Mouse (Mus musculus): ENCODE results near the gene Prss57. TPM values are rescaled to one million over a fixed set of nuclear protein-coding genes. Genes with fewer than 3 reads are reported as not detected.
A peak's percentile ranks its signal among the peaks of the same experiment; 100 is the strongest.

The Prss57 gene
- polyA plus RNA-seq, 1 experiment = 2.1 TPM

- Histone ChIP-seq H3K4me3 (ENCODE audit: insufficient read depth, low read length) (no peak overlapping the region), H3K4me1 (ENCODE audit: control insufficient read depth, insufficient read depth, low read length) (no peaks in the 10 kb centered on the region), H3K27ac (ENCODE audit: insufficient read depth, low read length) (no peak overlapping the region)
- TF ChIP-seq POLR2A (IDR thresholded peaks at IDR 0.05; ENCODE audit: extremely low read depth, insufficient read depth, low read length) (no peak), CTCF (IDR thresholded peaks at IDR 0.05; ENCODE audit: extremely low read depth, insufficient read depth, low read length) (no peak)
Measured at GRCm38 (mm10) chr10:79822372-79822771, 31.6 kb upstream of the Prss57 start.

GRCm38 (mm10) chr10:79821731-79822130, 31.0 kb upstream of the Prss57 start:
- Histone ChIP-seq H3K4me1 (ENCODE audit: control insufficient read depth, insufficient read depth, low read length) (no peaks in the 10 kb centered on the region), H3K4me3 (ENCODE audit: insufficient read depth, low read length) (no peak overlapping the region), H3K27ac (ENCODE audit: insufficient read depth, low read length) (no peak overlapping the region)
- TF ChIP-seq CTCF (IDR thresholded peaks at IDR 0.05; ENCODE audit: extremely low read depth, insufficient read depth, low read length) = no peak
- no peak for TF ChIP-seq POLR2A (IDR thresholded peaks at IDR 0.05; ENCODE audit: extremely low read depth, insufficient read depth, low read length)

- Histone ChIP-seq H3K27ac (ENCODE audit: insufficient read depth, low read length) (no peak within 1 kb of the TSS), H3K4me3 (ENCODE audit: insufficient read depth, low read length) (no peak within 1 kb of the TSS), H3K4me1 (ENCODE audit: control insufficient read depth, insufficient read depth, low read length) (no peaks in the 10 kb centered on the region)
- TF ChIP-seq CTCF (IDR thresholded peaks at IDR 0.05; ENCODE audit: extremely low read depth, insufficient read depth, low read length) = no peak
- no peak for TF ChIP-seq POLR2A (IDR thresholded peaks at IDR 0.05; ENCODE audit: extremely low read depth, insufficient read depth, low read length)
Measured at GRCm38 (mm10) chr10:79820782-79821181, 30.0 kb upstream of the Prss57 start, which contains the start of gene Misp. Misp (plus strand) TSS chr10:79820989.

- TF ChIP-seq CTCF (IDR thresholded peaks at IDR 0.05; ENCODE audit: extremely low read depth, insufficient read depth, low read length) (no peak), POLR2A (IDR thresholded peaks at IDR 0.05; ENCODE audit: extremely low read depth, insufficient read depth, low read length) (no peak)
- H3K4me3 ChIP-seq (ENCODE audit: insufficient read depth, low read length) = no peak overlapping the region
Measured at GRCm38 (mm10) chr10:79820277-79820676, 29.5 kb upstream of the Prss57 start.

GRCm38 (mm10) chr10:79819606-79820005, 28.8 kb upstream of the Prss57 start:
- Histone ChIP-seq H3K27ac (ENCODE audit: insufficient read depth, low read length) (no peak overlapping the region), H3K4me3 (ENCODE audit: insufficient read depth, low read length) (no peak overlapping the region), H3K4me1 (ENCODE audit: control insufficient read depth, insufficient read depth, low read length) (no peaks in the 10 kb centered on the region)
- TF ChIP-seq CTCF (IDR thresholded peaks at IDR 0.05; ENCODE audit: extremely low read depth, insufficient read depth, low read length) (no peak), POLR2A (IDR thresholded peaks at IDR 0.05; ENCODE audit: extremely low read depth, insufficient read depth, low read length) (no peak)

More at GRCm38 (mm10) chr10:79820277-79820676, 29.5 kb upstream of the Prss57 start:
- no peak overlapping the region for H3K27ac ChIP-seq (ENCODE audit: insufficient read depth, low read length)
- H3K4me1 ChIP-seq (ENCODE audit: control insufficient read depth, insufficient read depth, low read length) = no peaks in the 10 kb centered on the region

- TF ChIP-seq POLR2A (IDR thresholded peaks at IDR 0.05; ENCODE audit: extremely low read depth, insufficient read depth, low read length) = no peak
- no peak for TF ChIP-seq CTCF (IDR thresholded peaks at IDR 0.05; ENCODE audit: extremely low read depth, insufficient read depth, low read length)
Measured at GRCm38 (mm10) chr10:79818225-79818624, 27.5 kb upstream of the Prss57 start.

GRCm38 (mm10) chr10:79817111-79817510, 26.4 kb upstream of the Prss57 start:
- Histone ChIP-seq H3K4me3 (ENCODE audit: insufficient read depth, low read length) (no peak overlapping the region), H3K4me1 (ENCODE audit: control insufficient read depth, insufficient read depth, low read length) (no peaks in the 10 kb centered on the region), H3K27ac (ENCODE audit: insufficient read depth, low read length) (no peak overlapping the region)
- TF ChIP-seq POLR2A (IDR thresholded peaks at IDR 0.05; ENCODE audit: extremely low read depth, insufficient read depth, low read length) = no peak
- peak; percentile 36; the same call in 1 of the 2 replicates for TF ChIP-seq CTCF (IDR thresholded peaks at IDR 0.05; ENCODE audit: extremely low read depth, insufficient read depth, low read length)

More at GRCm38 (mm10) chr10:79818225-79818624, 27.5 kb upstream of the Prss57 start:
- Histone ChIP-seq H3K4me3 (ENCODE audit: insufficient read depth, low read length) (no peak overlapping the region), H3K4me1 (ENCODE audit: control insufficient read depth, insufficient read depth, low read length) (no peaks in the 10 kb centered on the region), H3K27ac (ENCODE audit: insufficient read depth, low read length) (no peak overlapping the region)

GRCm38 (mm10) chr10:79815671-79816494, 25.1 kb upstream of the Prss57 start:
- no peak overlapping the region for H3K4me3 ChIP-seq (ENCODE audit: insufficient read depth, low read length)
- H3K4me1 ChIP-seq (ENCODE audit: control insufficient read depth, insufficient read depth, low read length) = no peaks in the 10 kb centered on the region
- H3K27ac ChIP-seq (ENCODE audit: insufficient read depth, low read length) = no peak overlapping the region
- TF ChIP-seq POLR2A (IDR thresholded peaks at IDR 0.05; ENCODE audit: extremely low read depth, insufficient read depth, low read length) = no peak
- TF ChIP-seq CTCF (IDR thresholded peaks at IDR 0.05; ENCODE audit: extremely low read depth, insufficient read depth, low read length) = no peak

- H3K4me3 ChIP-seq (ENCODE audit: insufficient read depth, low read length) = no peak overlapping the region
- H3K27ac ChIP-seq (ENCODE audit: insufficient read depth, low read length) = no peak overlapping the region
- TF ChIP-seq CTCF (IDR thresholded peaks at IDR 0.05; ENCODE audit: extremely low read depth, insufficient read depth, low read length) = no peak
- TF ChIP-seq POLR2A (IDR thresholded peaks at IDR 0.05; ENCODE audit: extremely low read depth, insufficient read depth, low read length) = no peak
- H3K4me1 ChIP-seq (ENCODE audit: control insufficient read depth, insufficient read depth, low read length) = no peaks in the 10 kb centered on the region
Measured at GRCm38 (mm10) chr10:79814271-79814842, 23.6 kb upstream of the Prss57 start.
